Mouse (Mus musculus): Measurements from ENCODE around the gene Ankrd37. TPM values are rescaled to one million over a fixed set of nuclear protein-coding genes. Genes with fewer than 3 reads are reported as not detected.

Gene Ankrd37
- polyA plus RNA-seq (2015; fragmentation: Nextera tagmentation; extraction: Ambion mirVana) = 14.5 and 16.1 TPM in 2 replicates

DNA sequence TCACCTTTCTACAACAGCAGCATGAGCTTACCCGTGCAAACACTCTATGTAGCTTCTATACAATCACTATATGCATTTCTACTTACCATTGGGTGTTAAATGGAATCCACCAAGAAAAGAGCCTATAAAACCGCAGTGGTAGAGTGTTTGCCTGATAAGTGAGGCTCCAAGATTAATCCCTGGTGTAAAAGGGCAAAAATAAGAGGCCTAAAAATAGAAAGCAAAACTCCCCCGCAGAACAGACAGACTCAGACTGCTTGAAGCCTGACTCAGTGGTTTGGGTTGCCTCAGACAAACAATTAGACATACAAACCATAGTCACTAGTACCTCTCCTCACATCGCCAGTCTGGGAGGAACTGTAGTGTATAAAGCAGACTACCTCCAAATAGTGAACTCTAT, at the start of gene Ankrd37:
Gene Ankrd37 (minus strand): TSS at position 112 of the 400 bp plus-strand sequence.
- DNase-seq (ENCODE audit: low spot score) = no peak

- no peak for DNase-seq (ENCODE audit: low spot score)
Measured at GRCm38 (mm10) chr8:46040260-46040659, 34.8 kb upstream of the Ankrd37 start.

DNA sequence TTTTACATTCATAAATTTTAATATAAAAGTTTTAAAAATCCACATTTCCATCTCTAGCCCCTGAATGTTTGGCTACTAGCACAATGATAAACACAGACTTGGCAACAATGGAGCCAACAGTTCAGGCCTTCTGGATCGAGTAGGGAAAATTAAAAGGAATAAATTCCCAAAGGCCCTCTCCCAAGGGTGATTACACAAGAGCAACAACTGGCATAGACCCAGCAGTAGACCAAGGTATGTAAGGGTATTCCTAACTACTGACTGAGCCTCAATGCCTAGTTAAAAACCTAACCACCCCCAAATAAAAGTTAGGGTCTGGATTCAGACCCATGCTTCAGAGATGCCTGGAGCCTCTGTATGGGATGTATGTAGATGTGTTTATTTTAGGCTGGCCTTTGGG, 34.2 kb upstream of the Ankrd37 start:
- DNase-seq (ENCODE audit: low spot score) = no peak

- DNase-seq (ENCODE audit: low spot score) = no peak
Measured at GRCm38 (mm10) chr8:46036217-46036616, 30.7 kb upstream of the Ankrd37 start.

GRCm38 (mm10) chr8:46024392-46024791, 18.9 kb upstream of the Ankrd37 start:
- DNase-seq (ENCODE audit: low spot score) = no peak

- DNase-seq (ENCODE audit: low spot score) = no peak
Measured at GRCm38 (mm10) chr8:46022758-46023157, 17.3 kb upstream of the Ankrd37 start.

DNA sequence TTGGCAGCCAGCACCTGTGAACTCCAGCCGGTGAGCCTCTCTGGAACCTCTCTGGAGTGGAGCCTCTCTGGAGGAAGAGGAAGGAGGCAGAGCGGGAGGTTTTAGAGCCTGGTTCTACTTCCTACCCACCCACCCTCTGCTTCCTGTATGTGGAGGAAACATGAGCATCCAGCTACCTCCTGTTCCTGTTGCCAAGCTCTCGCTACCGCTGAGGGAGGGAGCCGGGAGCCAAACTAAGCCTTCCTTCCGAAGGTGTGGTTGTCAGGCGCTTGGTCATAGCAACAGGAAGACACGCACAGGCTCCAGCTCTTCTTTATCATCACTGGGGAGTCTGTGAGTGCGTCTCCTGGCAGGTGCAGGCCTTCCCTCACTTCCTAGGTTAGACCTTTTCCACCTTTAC, 16.7 kb upstream of the Ankrd37 start:
- DNase-seq (ENCODE audit: low spot score) = no peak

GRCm38 (mm10) chr8:46010746-46011680, 5.5 kb upstream of the Ankrd37 start:
- DNase-seq (ENCODE audit: low spot score) = no peak

GRCm38 (mm10) chr8:46010306-46010705, 4.8 kb upstream of the Ankrd37 start:
- no peak for DNase-seq (ENCODE audit: low spot score)

DNA sequence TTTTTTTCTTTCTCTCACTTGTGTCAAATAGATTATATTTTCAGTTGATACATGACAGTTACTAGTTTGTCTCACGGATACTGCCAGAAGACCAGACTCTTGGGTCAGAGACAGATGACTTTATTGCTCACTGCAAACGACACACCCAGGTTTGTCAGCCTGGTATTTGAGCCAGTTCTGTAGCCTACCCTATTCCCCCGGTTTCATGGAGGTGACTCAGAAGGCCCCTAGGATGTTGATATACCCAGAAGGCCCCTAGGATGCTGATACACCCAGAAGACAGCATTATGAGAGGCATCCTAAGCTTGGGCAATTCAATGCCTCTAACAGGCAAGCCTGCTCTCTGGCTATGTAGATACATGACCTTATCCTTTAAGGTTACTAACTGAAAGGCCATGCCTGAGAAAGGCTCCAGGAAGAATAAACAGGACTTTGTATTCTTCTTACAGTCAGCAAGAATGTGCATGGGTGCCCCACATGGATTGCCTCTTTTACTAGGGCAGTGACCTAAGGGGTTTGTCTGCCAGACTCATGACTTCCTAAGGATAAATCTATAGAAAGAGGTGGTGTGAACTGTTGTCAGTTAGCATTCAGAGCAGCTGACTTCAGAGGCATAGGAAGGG, 1.7 kb upstream of the Ankrd37 start:
- no peak for DNase-seq (ENCODE audit: low spot score)

- DNase-seq (ENCODE audit: low spot score) = peak; percentile 97
Measured at GRCm38 (mm10) chr8:45999784-46000705, 5.5 kb downstream of the Ankrd37 start.

DNA sequence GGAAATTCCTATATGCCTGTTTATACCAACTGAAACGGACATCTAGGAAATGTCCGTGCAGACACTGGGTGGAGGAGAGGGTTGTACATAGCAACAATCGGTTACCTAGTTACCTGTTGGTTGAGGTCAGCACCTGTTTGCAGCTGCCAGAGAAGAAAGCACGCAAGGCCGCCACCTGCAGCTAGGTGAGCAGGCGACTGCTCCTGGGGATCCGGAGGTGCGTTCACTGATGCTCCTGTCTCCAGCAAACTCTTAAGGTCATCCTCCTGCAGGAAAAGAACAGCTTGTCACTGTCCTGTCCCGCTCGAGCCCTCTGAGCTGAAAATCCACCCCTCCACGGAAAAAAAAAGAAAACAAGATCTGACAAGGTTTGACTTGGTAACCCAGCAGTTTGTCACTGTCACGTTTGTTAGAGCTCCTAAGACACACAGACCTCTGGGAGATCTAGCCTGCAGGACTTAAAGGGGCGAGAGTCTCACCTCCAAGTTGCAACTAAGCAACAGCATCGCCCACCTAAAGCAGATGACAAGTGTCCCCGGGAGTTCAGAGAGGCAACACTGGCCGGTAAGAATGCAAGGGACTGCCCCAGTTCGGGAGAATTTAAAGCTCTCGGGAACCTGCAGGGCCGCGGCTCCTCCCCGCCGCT, 6.2 kb downstream of the Ankrd37 start, which contains the start of gene Lrp2bp:
Gene Lrp2bp (plus strand): TSS at position 166 of the 646 bp plus-strand sequence.
- DNase-seq (ENCODE audit: low spot score) = no peak

DNA sequence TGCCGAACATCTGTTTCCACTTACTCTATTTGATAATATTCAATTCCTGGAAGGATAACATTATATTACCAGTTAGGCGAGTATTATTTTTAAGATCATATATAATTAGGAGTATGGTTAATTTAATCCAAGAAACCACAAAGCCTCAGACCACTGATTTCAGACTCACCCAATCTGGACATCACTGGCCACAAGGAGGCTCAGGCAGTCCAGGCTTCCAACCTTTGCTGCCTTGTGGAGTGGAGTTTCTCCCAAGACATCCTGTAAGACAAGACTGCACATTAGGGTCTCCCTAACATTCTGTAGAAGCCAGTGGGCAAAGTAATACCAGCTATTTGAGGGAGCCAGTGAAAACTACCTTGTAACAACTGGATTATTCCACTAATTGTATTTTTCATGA, 7.3 kb downstream of the Ankrd37 start:
- DNase-seq (ENCODE audit: low spot score) = no peak

- DNase-seq (ENCODE audit: low spot score) = no peak
Measured at GRCm38 (mm10) chr8:45995576-45995975, 9.9 kb downstream of the Ankrd37 start.

GRCm38 (mm10) chr8:45994111-45994510, 11.4 kb downstream of the Ankrd37 start:
- DNase-seq (ENCODE audit: low spot score) = peak; percentile 34

GRCm38 (mm10) chr8:45990631-45991310, 14.7 kb downstream of the Ankrd37 start:
- DNase-seq (ENCODE audit: low spot score) = no peak

- no peak for DNase-seq (ENCODE audit: low spot score)
Measured at GRCm38 (mm10) chr8:45988189-45988588, 17.3 kb downstream of the Ankrd37 start.

GRCm38 (mm10) chr8:45986665-45987064, 18.8 kb downstream of the Ankrd37 start:
- no peak for DNase-seq (ENCODE audit: low spot score)

- no peak for DNase-seq (ENCODE audit: low spot score)
Measured at GRCm38 (mm10) chr8:45975837-45976468, 29.6 kb downstream of the Ankrd37 start.
